Mouse (Mus musculus) intestine, postnatal 0 days (tissue): ENCODE data around the gene Hat1. TPM values are rescaled to one million over a fixed set of nuclear protein-coding genes. Genes with fewer than 3 reads are reported as not detected.

Experiments used
- ATAC-seq: fragments of 200-750 bp; cut with Nextera tagmentation; 2 replicates; pipeline ENCODE4 v1.8.0; 2017; ENCODE audit warnings: mild to moderate bottlenecking, moderate TSS enrichment, moderate library complexity
- H3K27ac ChIP-seq: fragments of 300-500 bp; sonication (generic); 2 replicates; pipeline ENCODE4 v1.5.1; 2014; ENCODE audit warnings: mild to moderate bottlenecking, low read depth, low read length, moderate library complexity
- H3K27me3 ChIP-seq: fragments of 300-500 bp; sonication (generic); replicated peaks from 2 replicates; pipeline ENCODE4 v1.6.1; 2014; ENCODE audit warnings: low read length, mixed read lengths; ENCODE audit not compliant: control insufficient read depth, insufficient read depth
- H3K36me3 ChIP-seq: fragments of 300-500 bp; sonication (generic); 2 replicates; pipeline ENCODE4 v1.6.1; 2014; ENCODE audit warnings: mild to moderate bottlenecking, moderate library complexity; ENCODE audit not compliant: control insufficient read depth, insufficient read depth
- H3K4me1 ChIP-seq: fragments of 300-500 bp; sonication (generic); replicated peaks from 2 replicates; pipeline ENCODE4 v1.6.1; 2014; ENCODE audit warnings: antibody characterized with exemption, low read length, mixed read lengths; ENCODE audit not compliant: control insufficient read depth, insufficient read depth
- H3K4me2 ChIP-seq: fragments of 300-500 bp; sonication (generic); replicated peaks from 2 replicates; pipeline ENCODE4 v1.6.1; 2014; ENCODE audit warnings: low read depth, mild to moderate bottlenecking, moderate library complexity
- H3K4me3 ChIP-seq: fragments of 300-500 bp; sonication (generic); 2 replicates; pipeline ENCODE4 v1.5.1; 2014; ENCODE audit warnings: low read depth, low read length
- H3K9ac ChIP-seq: fragments of 300-500 bp; sonication (generic); 2 replicates; pipeline ENCODE4 v1.6.1; 2014; ENCODE audit warnings: mild to moderate bottlenecking, low read depth, low read length
- H3K9me3 ChIP-seq: fragments of 300-500 bp; sonication (generic); 2 replicates; pipeline ENCODE4 v1.6.1; 2016; ENCODE audit warnings: mixed run types; ENCODE audit not compliant: control insufficient read depth
- CTCF ChIP-seq: sonication (generic); IDR thresholded peaks from 2 replicates; pipeline ENCODE4 v1.5.1; 2016; ENCODE audit warnings: low read depth, mild to moderate bottlenecking, control low read depth, antibody characterized with exemption, moderate library complexity
- WGBS: fragments of 180-500 bp; shearing (Covaris S2); extraction: QIAGEN DNeasy Blood & Tissue Kit; methylation state at CpG from one replicate; pipeline ENCODE4 v1.1.7; 2014; 5-methylcytosine and 5-hydroxymethylcytosine counted together
- polyA plus RNA-seq: library from polyadenylated mRNA; unstranded; fragments of >200 nt; fragmentation: Nextera tagmentation; extraction: Ambion mirVana; gene quantifications from 2 replicates; pipeline ENCODE4 v1.2.1, GENCODE M21; 2015

Gene Hat1
- polyA plus RNA-seq, 1 experiment from 2014 or later: 39.4 TPM

DNA sequence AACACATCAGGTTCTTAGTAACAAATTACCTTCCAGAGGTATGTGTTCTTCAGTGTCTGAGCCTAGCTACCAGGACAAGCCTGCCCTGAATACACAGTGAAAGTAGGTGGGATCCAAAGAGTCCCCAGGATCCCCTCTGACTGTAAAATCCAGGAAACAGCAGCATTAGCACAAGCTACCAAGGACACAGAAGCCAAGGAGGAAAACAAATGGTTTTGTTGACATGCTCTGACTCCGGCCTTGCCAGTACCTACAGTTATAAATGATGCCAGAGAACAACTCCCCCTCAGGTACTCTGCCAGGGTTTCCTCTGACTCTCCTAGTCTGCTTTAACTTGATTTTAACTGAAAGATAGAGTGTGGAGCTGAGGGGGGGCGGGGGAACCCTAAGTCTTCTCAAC, 39.2 kb upstream of the Hat1 start:
- no peak for ATAC-seq
- Histone ChIP-seq H3K9ac (no peak overlapping the region), H3K27me3 (no peaks in the 10 kb centered on the region), H3K4me1 (no peaks in the 10 kb centered on the region), H3K4me3 (no peak overlapping the region), H3K9me3 (no peaks in the 10 kb centered on the region), H3K4me2 (no peak overlapping the region), H3K27ac (no peak overlapping the region), H3K36me3 (no peaks in the 10 kb centered on the region)
- no peak for TF ChIP-seq CTCF
- 84% methylated on average over 2 of the region's 2 CpGs for WGBS

DNA sequence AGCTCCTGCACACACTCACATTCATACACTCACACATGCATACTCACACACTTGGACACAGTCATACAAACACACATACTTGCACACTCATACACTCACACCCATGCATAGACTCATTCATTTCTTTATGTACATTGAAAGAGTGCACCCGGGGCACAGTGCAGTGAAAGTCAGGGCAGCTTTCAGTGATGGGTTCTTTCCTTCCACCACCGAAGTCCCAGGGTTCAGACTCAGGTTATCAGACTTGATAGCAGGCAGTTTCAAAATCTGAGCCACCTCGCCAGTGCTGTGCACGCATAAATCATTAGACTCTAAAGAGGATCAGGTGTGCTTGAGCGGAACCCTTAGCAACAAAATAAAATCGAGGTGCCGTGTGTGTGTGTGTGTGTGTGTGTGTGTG, 38.6 kb upstream of the Hat1 start:
- Histone ChIP-seq H3K27ac (no peak overlapping the region), H3K27me3 (no peaks in the 10 kb centered on the region), H3K4me1 (no peaks in the 10 kb centered on the region), H3K9ac (no peak overlapping the region), H3K4me2 (no peak overlapping the region), H3K4me3 (no peak overlapping the region), H3K36me3 (no peaks in the 10 kb centered on the region), H3K9me3 (no peaks in the 10 kb centered on the region)
- WGBS: 49% methylated on average over 7 of the region's 7 CpGs
- TF ChIP-seq CTCF: no peak
- ATAC-seq: no peak

DNA sequence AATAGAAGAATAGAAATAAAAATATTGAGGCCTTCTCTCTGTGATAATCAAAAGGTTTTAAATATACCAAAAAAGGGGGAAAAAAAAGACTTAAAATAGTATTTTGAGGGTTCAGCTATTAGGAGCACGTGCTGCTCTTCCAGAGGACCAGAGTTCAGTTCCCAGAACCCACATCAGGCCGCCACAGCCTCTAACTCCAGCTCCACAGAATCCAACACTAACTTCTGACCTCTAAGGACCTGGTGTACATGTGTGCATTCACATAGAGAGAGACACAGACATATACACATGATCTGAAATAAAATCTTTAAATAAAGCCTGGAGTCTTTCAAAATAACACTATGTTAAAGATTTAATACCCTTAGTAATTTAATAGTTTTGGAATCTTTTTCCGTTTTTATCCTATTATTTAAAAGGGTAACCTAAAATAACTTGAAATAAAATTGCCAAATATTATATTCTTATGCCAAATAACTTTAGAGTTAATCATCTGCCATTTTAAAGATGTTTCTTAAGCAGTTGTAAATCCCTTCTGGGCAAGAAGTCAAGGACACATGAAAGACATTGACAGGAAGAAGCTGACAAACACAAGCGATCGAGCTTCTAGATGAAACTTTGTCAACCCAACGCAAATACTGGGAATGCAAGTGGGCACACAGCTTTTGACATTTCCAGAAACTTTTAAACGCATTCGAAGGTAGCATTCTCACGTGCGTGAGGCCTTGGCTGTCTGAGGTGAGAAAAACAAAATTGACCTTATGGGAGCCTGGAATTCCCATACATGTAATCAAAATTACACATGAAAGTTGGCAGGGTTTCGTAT, 37.6 kb upstream of the Hat1 start:
- no peak overlapping the region for H3K27ac ChIP-seq
- H3K4me3 ChIP-seq: no peak overlapping the region
- H3K9me3 ChIP-seq: no peaks in the 10 kb centered on the region
- WGBS: 88% methylated on average over 11 of the region's 11 CpGs
- H3K36me3 ChIP-seq: no peaks in the 10 kb centered on the region
- TF ChIP-seq CTCF: no peak
- ATAC-seq: no peak
- H3K9ac ChIP-seq: no peak overlapping the region
- no peaks in the 10 kb centered on the region for H3K4me1 ChIP-seq
- H3K4me2 ChIP-seq: no peak overlapping the region
- no peaks in the 10 kb centered on the region for H3K27me3 ChIP-seq

DNA sequence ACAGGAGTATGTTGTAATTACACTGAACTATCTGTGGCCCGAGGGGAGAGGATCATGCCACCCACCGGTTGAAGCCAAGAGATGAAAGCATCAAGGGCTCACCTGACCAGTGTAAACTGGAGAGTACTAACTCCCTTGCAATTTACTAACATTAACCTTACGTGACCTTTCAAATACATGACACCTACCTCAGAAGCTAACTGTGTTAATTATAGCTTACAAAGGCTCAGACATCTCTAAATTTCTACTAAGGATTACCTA, 37.1 kb upstream of the Hat1 start:
- Histone ChIP-seq H3K4me3 (no peak overlapping the region), H3K4me1 (no peaks in the 10 kb centered on the region), H3K9ac (no peak overlapping the region), H3K27ac (no peak overlapping the region), H3K9me3 (no peaks in the 10 kb centered on the region), H3K27me3 (no peaks in the 10 kb centered on the region), H3K36me3 (no peaks in the 10 kb centered on the region), H3K4me2 (no peak overlapping the region)
- TF ChIP-seq CTCF: no peak
- ATAC-seq: no peak
- WGBS: 88% methylated on average over 3 of the region's 3 CpGs

DNA sequence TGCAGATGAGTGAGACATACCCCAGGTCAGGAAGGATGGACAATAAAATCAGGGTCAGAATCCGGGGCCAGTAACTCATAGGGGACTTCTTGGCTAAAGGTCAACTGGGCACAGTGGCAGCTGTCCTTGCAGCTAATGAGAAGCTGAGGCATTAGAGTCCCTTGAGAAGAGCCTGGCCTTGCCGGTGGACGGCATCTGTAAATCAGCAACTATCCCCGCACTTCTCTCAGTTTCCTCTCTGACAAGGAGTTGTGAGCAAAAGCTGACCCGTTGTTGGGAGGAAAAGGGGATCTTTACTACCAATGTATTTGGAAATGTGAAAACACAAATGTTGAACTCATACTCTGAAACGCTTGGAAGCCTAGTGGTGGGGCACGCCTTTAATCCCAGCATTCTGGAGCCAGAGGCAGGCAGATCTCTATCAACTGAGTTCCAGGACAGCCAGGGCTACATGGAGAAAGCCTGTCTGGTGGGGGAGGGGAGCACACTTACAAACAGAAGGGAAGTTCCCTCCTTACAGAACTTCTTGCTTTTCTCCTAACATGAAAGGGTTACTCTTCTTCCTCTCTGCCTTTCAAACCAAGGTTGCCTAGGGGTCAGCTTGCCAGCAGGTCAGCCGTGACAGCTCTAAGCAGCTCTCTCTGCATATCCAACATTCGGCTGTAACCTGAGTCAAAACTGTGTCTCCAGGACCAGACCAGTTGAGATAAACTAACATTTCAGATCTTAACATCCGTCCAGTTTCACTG, 35.3 kb upstream of the Hat1 start:
- 63% methylated on average over 10 of the region's 10 CpGs for WGBS
- Histone ChIP-seq H3K36me3 (no peaks in the 10 kb centered on the region), H3K9me3 (no peaks in the 10 kb centered on the region), H3K9ac (no peak overlapping the region), H3K27me3 (no peaks in the 10 kb centered on the region), H3K27ac (no peak overlapping the region), H3K4me2 (no peak overlapping the region), H3K4me3 (no peak overlapping the region), H3K4me1 (no peaks in the 10 kb centered on the region)
- TF ChIP-seq CTCF: no peak
- no peak for ATAC-seq

DNA sequence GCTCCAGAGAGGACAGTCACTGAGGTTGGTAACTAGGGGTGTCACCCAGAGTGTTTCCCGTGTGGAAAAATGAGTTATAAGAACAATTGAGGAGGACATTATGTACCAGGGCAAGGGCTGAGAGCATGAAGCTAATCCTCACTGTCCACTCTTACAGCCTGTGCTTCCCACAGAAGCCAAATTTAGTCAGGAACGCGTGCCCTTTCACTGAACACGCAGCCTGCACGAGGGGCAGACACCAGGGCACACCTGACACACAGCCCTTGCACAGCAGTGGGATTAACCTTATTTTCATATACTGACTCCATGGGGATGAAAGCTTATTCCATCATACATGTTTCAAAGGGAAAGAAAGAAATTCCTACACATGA, 34.7 kb upstream of the Hat1 start:
- Histone ChIP-seq H3K36me3 (no peaks in the 10 kb centered on the region), H3K4me3 (no peak overlapping the region), H3K4me2 (no peak overlapping the region), H3K9me3 (no peaks in the 10 kb centered on the region), H3K27me3 (no peaks in the 10 kb centered on the region), H3K27ac (no peak overlapping the region), H3K9ac (no peak overlapping the region), H3K4me1 (no peaks in the 10 kb centered on the region)
- WGBS: 62% methylated on average over 5 of the region's 5 CpGs
- TF ChIP-seq CTCF: no peak
- ATAC-seq: no peak
